Mouse (Mus musculus): ENCODE measurements at regions not wholly inside any gene's neighbourhood (a gene's known extent, or its start where the extent isn't known, plus 50 kb on each side); places are given as distances from the start of the nearest gene placed in this dataset.

- TF ChIP-seq CTCF (IDR thresholded peaks at IDR 0.05; ENCODE audit: insufficient read depth, low read length): no peak
- no peak for TF ChIP-seq POLR2A (IDR thresholded peaks at IDR 0.05; ENCODE audit: borderline replicate concordance, extremely low read depth, low read depth, low read length)
Observed at GRCm38 (mm10) chr11:48221156-48221555, 232.4 kb upstream of the Sgcd start.
